Mouse (Mus musculus): Measurements from ENCODE around the gene Ccdc28b. TPM values are rescaled to one million over a fixed set of nuclear protein-coding genes. Genes with fewer than 3 reads are reported as not detected.
A peak's percentile ranks its signal among the peaks of the same experiment; 100 is the strongest.

Gene Ccdc28b
- polyA plus RNA-seq, 1 experiment: 14.8 TPM

GRCm38 (mm10) chr4:129639221-129639620 is 15.5 kb upstream of the Ccdc28b start:
- H3K79me2 ChIP-seq (ENCODE audit: control insufficient read depth, insufficient read depth): peaks cover 25% of the 10 kb centered on the region
- H3K4me3 ChIP-seq: peak overlapping the region; percentile 54
- H3K36me3 ChIP-seq (ENCODE audit: control insufficient read depth, insufficient read depth): peaks cover 28% of the 10 kb centered on the region
- TF ChIP-seq E2F4 (IDR thresholded peaks at IDR 0.05; ENCODE audit: insufficient read depth) (no peak), USF1 (IDR thresholded peaks at IDR 0.05; ENCODE audit: low read depth) (no peak), SRF (IDR thresholded peaks at IDR 0.05; ENCODE audit: control insufficient read depth, insufficient read length, low read depth) (no peak), MYOG (IDR thresholded peaks at IDR 0.05; ENCODE audit: control insufficient read depth in 1 of 3, insufficient read depth in 1 of 3, insufficient read length in 2 of 3, low read depth in 2 of 3) (no peak), TCF3 (IDR thresholded peaks at IDR 0.05; ENCODE audit: insufficient read length, low read depth) (no peak), REST (IDR thresholded peaks at IDR 0.05; ENCODE audit: insufficient read depth, insufficient read length) (no peak), MYOD1 (IDR thresholded peaks at IDR 0.05; ENCODE audit: control insufficient read depth in 1 of 3, insufficient read length in 2 of 3, low read depth in 2 of 3) (no peak), CEBPB (IDR thresholded peaks at IDR 0.05; ENCODE audit: insufficient read depth, poor library complexity, severe bottlenecking) (no peak), POLR2AphosphoS2 (IDR thresholded peaks at IDR 0.05; ENCODE audit: insufficient read length, low read depth) (no peak), POLR2A (IDR thresholded peaks at IDR 0.05; ENCODE audit: insufficient read length, low read depth) (no peak), TCF12 (IDR thresholded peaks at IDR 0.05; ENCODE audit: insufficient read depth, poor library complexity, severe bottlenecking) (no peak)
- H3ac ChIP-seq (ENCODE audit: control insufficient read depth, insufficient read length): no peak overlapping the region
- no peaks in the 10 kb centered on the region for H3K27me3 ChIP-seq (ENCODE audit: control insufficient read depth, insufficient read depth, insufficient read length)
- H3K4me2 ChIP-seq (ENCODE audit: low read depth): peak overlapping the region; percentile 82

- Histone ChIP-seq H3K4me3 (no peak overlapping the region), H3K36me3 (ENCODE audit: control insufficient read depth, insufficient read depth) (peaks cover 39% of the 10 kb centered on the region), H3ac (ENCODE audit: control insufficient read depth, insufficient read length) (no peak overlapping the region), H3K79me2 (ENCODE audit: control insufficient read depth, insufficient read depth) (peaks cover 9% of the 10 kb centered on the region), H3K4me2 (ENCODE audit: low read depth) (no peak overlapping the region), H3K27me3 (ENCODE audit: control insufficient read depth, insufficient read depth, insufficient read length) (no peaks in the 10 kb centered on the region)
- TF ChIP-seq MYOG (IDR thresholded peaks at IDR 0.05; ENCODE audit: control insufficient read depth in 1 of 3, insufficient read depth in 1 of 3, insufficient read length in 2 of 3, low read depth in 2 of 3): no peak
- TF ChIP-seq REST (IDR thresholded peaks at IDR 0.05; ENCODE audit: insufficient read depth, insufficient read length): no peak
- no peak for TF ChIP-seq MYOD1 (IDR thresholded peaks at IDR 0.05; ENCODE audit: control insufficient read depth in 1 of 3, insufficient read length in 2 of 3, low read depth in 2 of 3)
- no peak for TF ChIP-seq POLR2A (IDR thresholded peaks at IDR 0.05; ENCODE audit: insufficient read length, low read depth)
- no peak for TF ChIP-seq TCF3 (IDR thresholded peaks at IDR 0.05; ENCODE audit: insufficient read length, low read depth)
- TF ChIP-seq USF1 (IDR thresholded peaks at IDR 0.05; ENCODE audit: low read depth): no peak
- no peak for TF ChIP-seq TCF12 (IDR thresholded peaks at IDR 0.05; ENCODE audit: insufficient read depth, poor library complexity, severe bottlenecking)
- TF ChIP-seq MAX (IDR thresholded peaks at IDR 0.05; ENCODE audit: low read depth): no peak
- no peak for TF ChIP-seq E2F4 (IDR thresholded peaks at IDR 0.05; ENCODE audit: insufficient read depth)
- TF ChIP-seq POLR2AphosphoS2 (IDR thresholded peaks at IDR 0.05; ENCODE audit: insufficient read length, low read depth): no peak
- no peak for TF ChIP-seq CEBPB (IDR thresholded peaks at IDR 0.05; ENCODE audit: insufficient read depth, poor library complexity, severe bottlenecking)
- no peak for TF ChIP-seq SRF (IDR thresholded peaks at IDR 0.05; ENCODE audit: control insufficient read depth, insufficient read length, low read depth)
Observed at GRCm38 (mm10) chr4:129633852-129634251, 10.1 kb upstream of the Ccdc28b start.

- Histone ChIP-seq H3K4me2 (ENCODE audit: low read depth) (no peak overlapping the region), H3K27me3 (ENCODE audit: control insufficient read depth, insufficient read depth, insufficient read length) (no peaks in the 10 kb centered on the region), H3K36me3 (ENCODE audit: control insufficient read depth, insufficient read depth) (peaks cover 31% of the 10 kb centered on the region), H3K79me2 (ENCODE audit: control insufficient read depth, insufficient read depth) (no peaks in the 10 kb centered on the region), H3K4me3 (no peak overlapping the region), H3ac (ENCODE audit: control insufficient read depth, insufficient read length) (no peak overlapping the region)
- no peak for TF ChIP-seq REST (IDR thresholded peaks at IDR 0.05; ENCODE audit: insufficient read depth, insufficient read length)
- no peak for TF ChIP-seq MAX (IDR thresholded peaks at IDR 0.05; ENCODE audit: low read depth)
- TF ChIP-seq USF1 (IDR thresholded peaks at IDR 0.05; ENCODE audit: low read depth): no peak
- TF ChIP-seq E2F4 (IDR thresholded peaks at IDR 0.05; ENCODE audit: insufficient read depth): no peak
- TF ChIP-seq MYOG (IDR thresholded peaks at IDR 0.05; ENCODE audit: control insufficient read depth in 1 of 3, insufficient read depth in 1 of 3, insufficient read length in 2 of 3, low read depth in 2 of 3): no peak
- no peak for TF ChIP-seq POLR2AphosphoS2 (IDR thresholded peaks at IDR 0.05; ENCODE audit: insufficient read length, low read depth)
- no peak for TF ChIP-seq POLR2A (IDR thresholded peaks at IDR 0.05; ENCODE audit: insufficient read length, low read depth)
- no peak for TF ChIP-seq SRF (IDR thresholded peaks at IDR 0.05; ENCODE audit: control insufficient read depth, insufficient read length, low read depth)
- TF ChIP-seq CEBPB (IDR thresholded peaks at IDR 0.05; ENCODE audit: insufficient read depth, poor library complexity, severe bottlenecking): no peak
- no peak for TF ChIP-seq TCF12 (IDR thresholded peaks at IDR 0.05; ENCODE audit: insufficient read depth, poor library complexity, severe bottlenecking)
- TF ChIP-seq MYOD1 (IDR thresholded peaks at IDR 0.05; ENCODE audit: control insufficient read depth in 1 of 3, insufficient read length in 2 of 3, low read depth in 2 of 3): no peak
- no peak for TF ChIP-seq TCF3 (IDR thresholded peaks at IDR 0.05; ENCODE audit: insufficient read length, low read depth)
Observed at GRCm38 (mm10) chr4:129631867-129632266, 8.1 kb upstream of the Ccdc28b start.

GRCm38 (mm10) chr4:129630944-129631343 is 7.2 kb upstream of the Ccdc28b start:
- Histone ChIP-seq H3K4me3 (no peak overlapping the region), H3K36me3 (ENCODE audit: control insufficient read depth, insufficient read depth) (peaks cover 27% of the 10 kb centered on the region), H3K27me3 (ENCODE audit: control insufficient read depth, insufficient read depth, insufficient read length) (no peaks in the 10 kb centered on the region), H3K4me2 (ENCODE audit: low read depth) (no peak overlapping the region), H3K79me2 (ENCODE audit: control insufficient read depth, insufficient read depth) (no peaks in the 10 kb centered on the region), H3ac (ENCODE audit: control insufficient read depth, insufficient read length) (no peak overlapping the region)
- TF ChIP-seq MYOG (IDR thresholded peaks at IDR 0.05; ENCODE audit: control insufficient read depth in 1 of 3, insufficient read depth in 1 of 3, insufficient read length in 2 of 3, low read depth in 2 of 3): no peak
- TF ChIP-seq MYOD1 (IDR thresholded peaks at IDR 0.05; ENCODE audit: control insufficient read depth in 1 of 3, insufficient read length in 2 of 3, low read depth in 2 of 3): no peak
- TF ChIP-seq POLR2AphosphoS2 (IDR thresholded peaks at IDR 0.05; ENCODE audit: insufficient read length, low read depth): no peak
- TF ChIP-seq E2F4 (IDR thresholded peaks at IDR 0.05; ENCODE audit: insufficient read depth): no peak
- TF ChIP-seq CEBPB (IDR thresholded peaks at IDR 0.05; ENCODE audit: insufficient read depth, poor library complexity, severe bottlenecking): no peak
- no peak for TF ChIP-seq TCF12 (IDR thresholded peaks at IDR 0.05; ENCODE audit: insufficient read depth, poor library complexity, severe bottlenecking)

Data from myocyte (in vitro differentiated cells).